Mouse (Mus musculus) liver, adult 2 months (tissue): ENCODE measurements around the gene Ptges3.

ENCODE experiments used
- CTCF ChIP-seq: fragments of 200-500 bp; IDR thresholded peaks from 2 replicates; pipeline ENCODE4 v1.5.1; 2011; ENCODE audit warnings: low read depth, low read length, control low read depth
- POLR2A ChIP-seq: fragments of 200-500 bp; IDR thresholded peaks from 2 replicates; pipeline ENCODE4 v1.6.1; 2011; ENCODE audit warnings: low read length, control low read depth; ENCODE audit not compliant: insufficient read depth; ENCODE audit errors: extremely low read depth

GRCm38 (mm10) chr10:128095003-128095636, 36.4 kb downstream of the Ptges3 start:
- TF ChIP-seq CTCF (no peak), POLR2A (no peak)
